Mouse (Mus musculus) liver, embryonic 13.5 days (tissue): Measurements from ENCODE around the gene Ppm1n. TPM values are rescaled to one million over a fixed set of nuclear protein-coding genes. Genes with fewer than 3 reads are reported as not detected.

Source experiments
- ATAC-seq: fragments of 200-750 bp; cut with Nextera tagmentation; 2 replicates; pipeline ENCODE4 v1.8.0; 2017; ENCODE audit warnings: low read depth, mild to moderate bottlenecking, moderate number of reproducible peaks, moderate library complexity
- DNase-seq: peaks from one replicate; pipeline ENCODE4 v3.0.0; 2022
- H3K27ac ChIP-seq: fragments of 300-500 bp; sonication (generic); 2 replicates; pipeline ENCODE4 v1.5.1; 2015; ENCODE audit warnings: moderate library complexity, mild to moderate bottlenecking, inconsistent platforms
- H3K27me3 ChIP-seq: fragments of 300-500 bp; sonication (generic); 2 replicates; pipeline ENCODE4 v1.6.1; 2015; ENCODE audit warnings: mild to moderate bottlenecking, inconsistent platforms
- H3K36me3 ChIP-seq: fragments of 300-500 bp; sonication (generic); 2 replicates; pipeline ENCODE4 v1.6.1; 2015; ENCODE audit warnings: mild to moderate bottlenecking, inconsistent platforms
- H3K4me1 ChIP-seq: fragments of 300-500 bp; sonication (generic); replicated peaks from 2 replicates; pipeline ENCODE4 v1.6.1; 2015; ENCODE audit warnings: inconsistent platforms
- H3K4me2 ChIP-seq: fragments of 300-500 bp; sonication (generic); 2 replicates; pipeline ENCODE4 v1.6.1; 2015; ENCODE audit warnings: inconsistent platforms, mild to moderate bottlenecking, moderate library complexity
- H3K4me3 ChIP-seq: fragments of 300-500 bp; sonication (generic); replicated peaks from 2 replicates; pipeline ENCODE4 v1.5.1; 2015; ENCODE audit warnings: mild to moderate bottlenecking, inconsistent platforms
- H3K9ac ChIP-seq: fragments of 300-500 bp; sonication (generic); 2 replicates; pipeline ENCODE4 v1.6.1; 2015; ENCODE audit warnings: mild to moderate bottlenecking, inconsistent platforms
- H3K9me3 ChIP-seq: fragments of 300-500 bp; sonication (generic); replicated peaks from 2 replicates; pipeline ENCODE4 v1.6.1; 2016; ENCODE audit warnings: inconsistent platforms
- WGBS: fragments of 180-500 bp; shearing (Covaris S2); methylation state at CpG from one replicate; pipeline ENCODE4 v1.1.7; 2015; ENCODE audit not compliant: insufficient replicate concordance; 5-methylcytosine and 5-hydroxymethylcytosine counted together
- polyA plus RNA-seq: library from polyadenylated mRNA; unstranded; fragments of >200 nt; fragmentation: Nextera tagmentation; extraction: Ambion mirVana; gene quantifications from 2 replicates; pipeline ENCODE4 v1.2.1, GENCODE M21; 2015

The Ppm1n gene
- polyA plus RNA-seq, 1 experiment from 2014 or later: not detected

DNA sequence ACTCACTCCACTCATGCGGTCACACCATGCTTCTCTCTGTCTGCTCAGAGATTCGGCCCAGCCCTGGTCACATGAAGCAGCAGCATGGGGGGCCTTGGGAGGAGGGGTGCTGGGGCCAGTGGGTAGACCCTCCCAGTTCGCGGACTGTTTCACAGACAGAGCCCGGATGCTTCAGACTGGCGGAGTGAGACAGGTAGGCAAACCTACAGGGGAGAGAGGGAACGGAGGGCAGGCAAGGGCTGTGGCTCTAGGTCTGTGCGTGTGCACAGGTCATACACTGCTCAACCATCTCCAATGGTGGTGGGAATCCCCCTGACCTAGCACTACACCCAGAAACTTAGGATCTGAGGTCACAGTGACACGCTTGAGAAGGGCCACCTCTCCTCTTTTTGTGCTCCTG, 39.6 kb upstream of the Ppm1n start:
- Histone ChIP-seq H3K4me2 (peak overlapping the region; percentile 69), H3K4me3 (peak overlapping the region; percentile 46), H3K9me3 (no peaks in the 10 kb centered on the region), H3K27ac (no peak overlapping the region), H3K36me3 (no peaks in the 10 kb centered on the region), H3K9ac (no peak overlapping the region), H3K27me3 (peaks cover 98% of the 10 kb centered on the region), H3K4me1 (peaks cover 14% of the 10 kb centered on the region)
- no peak for DNase-seq
- ATAC-seq: peak; percentile 49; the same call in 1 of the 2 replicates
- 16% methylated on average over 9 of the region's 9 CpGs for WGBS

DNA sequence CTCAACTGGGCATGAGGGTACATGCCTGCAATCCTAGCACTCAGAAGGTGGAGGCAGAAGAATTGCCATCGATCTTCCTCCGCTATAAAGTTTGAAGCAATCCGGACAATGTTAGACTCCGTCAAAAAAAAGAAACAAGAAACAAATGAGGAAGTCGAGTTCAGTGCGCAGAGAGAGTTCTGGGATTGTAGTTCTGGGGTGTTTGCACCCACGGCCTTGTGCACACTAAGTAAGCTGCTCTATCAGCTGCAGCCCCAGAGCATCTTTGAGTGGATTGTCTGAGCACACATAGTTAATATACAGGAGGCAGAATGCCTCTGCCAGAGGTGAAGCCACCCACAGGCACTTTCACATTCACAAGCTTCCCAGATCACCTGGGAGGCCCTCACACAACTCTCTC, 38.8 kb upstream of the Ppm1n start:
- Histone ChIP-seq H3K9ac (no peak overlapping the region), H3K4me3 (no peak overlapping the region), H3K27ac (no peak overlapping the region), H3K9me3 (no peaks in the 10 kb centered on the region), H3K36me3 (no peaks in the 10 kb centered on the region), H3K4me2 (no peak overlapping the region), H3K27me3 (peaks cover 97% of the 10 kb centered on the region), H3K4me1 (peaks cover 14% of the 10 kb centered on the region)
- DNase-seq (no peak), ATAC-seq (no peak)
- WGBS: 32% methylated on average over 7 of the region's 7 CpGs

DNA sequence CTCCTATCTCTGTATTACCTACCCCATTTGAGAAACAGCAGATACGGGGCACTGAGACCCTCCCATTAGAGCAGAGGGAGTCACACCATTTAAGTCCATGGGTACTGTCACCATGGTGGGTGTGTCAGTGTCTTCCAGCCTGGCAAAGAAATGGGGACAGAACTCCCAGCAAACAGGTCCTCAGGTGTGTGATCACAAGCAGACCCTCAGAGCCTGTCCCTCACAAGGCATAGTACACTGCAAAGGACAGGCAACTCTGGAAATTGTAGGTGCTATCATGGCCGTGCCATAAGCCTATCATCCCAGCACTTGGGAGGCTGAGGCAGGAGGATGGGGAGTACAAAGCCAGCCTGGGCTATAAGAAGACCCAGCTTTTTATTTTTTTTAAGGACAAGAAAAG, 38.3 kb upstream of the Ppm1n start:
- H3K27me3 ChIP-seq: peaks cover 97% of the 10 kb centered on the region
- no peak for ATAC-seq
- 39% methylated on average over 2 of the region's 2 CpGs for WGBS

DNA sequence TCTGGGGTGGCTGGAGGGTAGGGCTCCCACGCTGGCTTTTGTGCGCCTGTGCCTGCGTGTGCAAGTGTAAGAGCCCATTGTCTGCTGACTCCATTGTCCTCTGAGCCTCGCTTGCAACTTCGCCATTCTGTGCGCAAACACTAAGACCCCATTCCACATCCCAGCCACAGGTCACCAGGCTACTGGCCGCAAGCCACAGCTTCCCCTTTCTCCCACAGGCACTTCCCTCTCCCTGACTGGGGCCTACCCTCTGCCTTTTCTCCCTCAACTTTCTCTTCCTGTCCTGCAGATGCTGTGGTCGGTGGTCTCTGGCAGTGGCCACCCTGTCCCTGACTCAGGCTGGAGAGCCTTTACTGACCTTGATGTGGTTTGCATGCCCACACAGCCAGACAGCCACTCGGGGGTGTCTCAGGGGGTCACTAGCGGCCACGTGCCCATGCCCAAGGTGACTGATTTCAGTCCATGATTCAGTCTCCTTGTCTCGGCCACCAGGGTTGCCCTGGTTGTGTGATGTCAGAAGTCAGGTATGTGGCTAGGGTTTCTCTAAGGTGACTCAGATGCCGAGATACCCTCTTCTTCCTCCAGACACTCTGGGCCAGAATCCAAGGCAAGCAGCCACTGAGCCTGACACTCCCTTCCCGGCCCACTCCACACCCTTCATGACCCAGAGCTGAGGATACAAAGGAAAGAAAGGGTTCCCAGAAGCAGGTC, 36.7 kb upstream of the Ppm1n start:
- Histone ChIP-seq H3K4me1 (peaks cover 14% of the 10 kb centered on the region), H3K9me3 (no peaks in the 10 kb centered on the region), H3K4me2 (no peak overlapping the region), H3K4me3 (no peak overlapping the region), H3K9ac (no peak overlapping the region), H3K27me3 (peaks cover 96% of the 10 kb centered on the region), H3K36me3 (no peaks in the 10 kb centered on the region), H3K27ac (no peak overlapping the region)
- no peak for DNase-seq
- no peak for ATAC-seq
- WGBS: 14% methylated on average over 14 of the region's 14 CpGs

More for the DNA sequence above, 38.3 kb upstream of the Ppm1n start:
- Histone ChIP-seq H3K4me3 (no peak overlapping the region), H3K9me3 (no peaks in the 10 kb centered on the region), H3K9ac (no peak overlapping the region), H3K4me1 (peaks cover 14% of the 10 kb centered on the region), H3K4me2 (no peak overlapping the region), H3K27ac (no peak overlapping the region), H3K36me3 (no peaks in the 10 kb centered on the region)
- no peak for DNase-seq

DNA sequence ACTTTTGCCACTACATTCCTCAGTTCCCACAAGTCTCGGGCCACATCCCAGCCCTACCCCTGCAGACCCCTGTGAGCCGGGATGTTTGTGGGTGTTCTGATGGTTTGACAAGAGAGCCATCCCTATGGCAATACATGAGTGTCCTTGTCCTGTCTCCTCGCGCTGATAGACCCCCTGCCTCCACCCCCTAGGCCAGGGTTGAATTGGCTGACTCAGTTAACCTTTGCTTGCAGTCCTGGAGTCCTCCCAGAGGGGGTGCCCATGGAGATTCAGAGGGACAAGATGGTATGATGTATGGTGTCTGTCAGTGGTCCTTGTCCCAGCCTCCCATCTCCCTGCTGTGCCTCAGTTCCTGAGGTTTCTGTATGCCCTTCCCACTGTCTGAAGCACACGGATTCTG, 34.2 kb upstream of the Ppm1n start:
- DNase-seq (no peak), ATAC-seq (no peak)
- no peaks in the 10 kb centered on the region for H3K36me3 ChIP-seq
- H3K27ac ChIP-seq: no peak overlapping the region
- no peaks in the 10 kb centered on the region for H3K9me3 ChIP-seq
- no peak overlapping the region for H3K4me2 ChIP-seq
- no peak overlapping the region for H3K4me3 ChIP-seq
- 31% methylated on average over 5 of the region's 5 CpGs for WGBS
- H3K9ac ChIP-seq: no peak overlapping the region
- peaks cover 79% of the 10 kb centered on the region for H3K27me3 ChIP-seq
- peaks cover 17% of the 10 kb centered on the region for H3K4me1 ChIP-seq

DNA sequence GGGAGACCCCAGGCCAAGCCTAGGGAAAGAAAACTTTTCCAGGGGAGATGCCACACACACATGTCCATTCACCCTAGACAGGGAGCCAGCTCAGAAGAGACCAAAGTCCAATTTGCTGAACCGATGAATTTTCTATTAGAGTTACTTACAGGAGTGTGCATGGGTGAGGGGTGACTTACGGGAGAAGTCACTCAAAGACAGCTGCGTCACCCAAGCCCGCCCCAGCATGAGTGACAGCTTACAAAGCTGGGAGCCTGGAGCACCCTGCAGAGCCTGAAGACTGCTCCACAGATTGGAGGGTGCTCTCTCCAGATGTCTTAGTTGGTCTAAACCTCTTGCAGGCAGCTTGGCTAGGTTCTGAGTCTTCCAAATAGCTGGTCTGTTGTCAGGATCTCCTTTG, 32.1 kb upstream of the Ppm1n start:
- H3K4me2 ChIP-seq: no peak overlapping the region
- no peak overlapping the region for H3K9ac ChIP-seq
- WGBS: 32% methylated on average over 4 of the region's 4 CpGs
- DNase-seq: no peak
- H3K4me3 ChIP-seq: no peak overlapping the region
- no peak for ATAC-seq
- no peak overlapping the region for H3K27ac ChIP-seq
- peaks cover 76% of the 10 kb centered on the region for H3K27me3 ChIP-seq
- H3K9me3 ChIP-seq: no peaks in the 10 kb centered on the region
- peaks cover 31% of the 10 kb centered on the region for H3K4me1 ChIP-seq
- no peaks in the 10 kb centered on the region for H3K36me3 ChIP-seq

DNA sequence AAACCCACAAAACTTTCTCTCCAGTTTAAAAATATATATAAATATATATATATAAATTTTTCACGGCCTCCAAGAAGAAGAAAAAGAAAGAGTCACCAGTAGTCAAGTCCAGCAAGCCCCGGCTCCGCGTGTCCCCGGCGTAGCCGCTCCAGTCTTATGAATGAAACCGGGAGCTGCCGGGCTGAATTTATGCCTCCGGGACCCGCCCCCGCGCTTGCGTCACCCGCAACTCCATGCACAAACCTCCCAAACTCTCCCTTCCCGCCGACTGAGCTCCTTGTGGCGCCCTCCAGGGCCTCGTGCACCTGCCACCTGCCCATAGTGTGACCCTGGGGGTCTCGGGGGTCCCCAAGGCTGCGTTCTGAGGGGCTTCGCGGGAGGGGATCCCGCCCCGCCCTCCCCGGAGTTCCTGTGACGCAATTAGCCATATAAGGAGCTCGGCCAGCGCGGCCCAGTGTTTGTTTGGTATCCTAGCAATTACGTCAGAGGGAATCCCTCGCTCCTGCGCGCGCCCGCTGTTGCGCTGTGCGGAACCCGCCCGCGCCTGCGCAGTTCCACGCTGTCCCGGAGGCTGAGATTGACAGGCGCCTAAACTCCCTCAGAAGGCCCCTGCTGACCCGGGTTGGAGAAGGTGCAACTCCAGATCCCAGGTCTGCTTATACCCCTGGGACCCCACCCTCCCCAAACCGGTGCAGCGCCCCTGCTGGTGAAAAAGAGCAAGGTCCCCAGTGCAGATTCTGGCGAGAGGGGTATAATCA, 30.2 kb upstream of the Ppm1n start, which contains the start of gene Fosb:
Gene Fosb, minus strand, starts transcription at position 168 of the 758 bp plus-strand sequence.
- under 1% methylated on average over 49 of the region's 49 CpGs for WGBS
- peak within 1 kb of the TSS; percentile 69 for H3K9ac ChIP-seq

DNA sequence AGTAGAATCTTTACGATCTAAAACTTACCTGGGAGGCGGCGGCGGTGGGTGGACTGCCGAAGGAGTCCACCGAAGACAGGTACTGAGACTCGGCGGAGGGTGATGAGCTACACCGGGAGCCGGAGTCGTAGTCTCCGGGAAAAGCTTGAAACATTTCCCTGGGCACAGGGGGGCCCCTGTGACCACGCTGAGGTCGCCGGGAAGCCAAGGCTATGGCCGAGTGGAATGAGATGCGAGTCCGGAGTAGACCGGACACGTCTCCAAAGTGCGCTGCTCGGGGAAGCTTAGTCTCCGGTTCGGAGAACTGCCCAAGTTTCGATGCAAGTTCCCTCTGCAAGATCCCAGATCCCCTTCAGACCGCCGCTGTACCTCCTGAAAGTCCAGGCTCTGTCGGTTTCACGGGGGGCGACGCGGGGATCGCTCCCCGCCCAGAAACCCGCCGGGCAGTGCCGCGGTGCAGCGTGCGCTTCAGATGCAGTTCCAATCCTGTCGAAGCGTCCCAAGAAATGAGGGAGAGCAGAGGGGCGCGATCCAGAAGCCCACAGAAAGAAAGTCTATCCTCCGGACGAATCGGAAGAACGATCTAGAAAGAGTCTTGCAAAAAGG, 29.5 kb upstream of the Ppm1n start:
- WGBS: under 1% methylated on average over 48 of the region's 48 CpGs
- H3K27me3 ChIP-seq: peaks cover 76% of the 10 kb centered on the region
- peak overlapping the region; percentile 68 for H3K4me3 ChIP-seq
- H3K9me3 ChIP-seq: no peaks in the 10 kb centered on the region
- DNase-seq: no peak
- H3K9ac ChIP-seq: peak overlapping the region; percentile 69
- H3K36me3 ChIP-seq: no peaks in the 10 kb centered on the region
- ATAC-seq: no peak
- H3K4me2 ChIP-seq: peak overlapping the region; percentile 99
- H3K27ac ChIP-seq: no peak overlapping the region
- H3K4me1 ChIP-seq: peaks cover 36% of the 10 kb centered on the region

More for the DNA sequence above, 30.2 kb upstream of the Ppm1n start, which contains the start of gene Fosb:
- DNase-seq (peak; percentile 87), ATAC-seq (peak; percentile 79)
- H3K4me1 ChIP-seq: peaks cover 31% of the 10 kb centered on the region
- H3K4me2 ChIP-seq: peak within 1 kb of the TSS; percentile 99
- peaks cover 76% of the 10 kb centered on the region for H3K27me3 ChIP-seq
- no peak within 1 kb of the TSS for H3K27ac ChIP-seq
- no peaks in the 10 kb centered on the region for H3K9me3 ChIP-seq
- no peaks in the 10 kb centered on the region for H3K36me3 ChIP-seq
- peak within 1 kb of the TSS; percentile 68 for H3K4me3 ChIP-seq

DNA sequence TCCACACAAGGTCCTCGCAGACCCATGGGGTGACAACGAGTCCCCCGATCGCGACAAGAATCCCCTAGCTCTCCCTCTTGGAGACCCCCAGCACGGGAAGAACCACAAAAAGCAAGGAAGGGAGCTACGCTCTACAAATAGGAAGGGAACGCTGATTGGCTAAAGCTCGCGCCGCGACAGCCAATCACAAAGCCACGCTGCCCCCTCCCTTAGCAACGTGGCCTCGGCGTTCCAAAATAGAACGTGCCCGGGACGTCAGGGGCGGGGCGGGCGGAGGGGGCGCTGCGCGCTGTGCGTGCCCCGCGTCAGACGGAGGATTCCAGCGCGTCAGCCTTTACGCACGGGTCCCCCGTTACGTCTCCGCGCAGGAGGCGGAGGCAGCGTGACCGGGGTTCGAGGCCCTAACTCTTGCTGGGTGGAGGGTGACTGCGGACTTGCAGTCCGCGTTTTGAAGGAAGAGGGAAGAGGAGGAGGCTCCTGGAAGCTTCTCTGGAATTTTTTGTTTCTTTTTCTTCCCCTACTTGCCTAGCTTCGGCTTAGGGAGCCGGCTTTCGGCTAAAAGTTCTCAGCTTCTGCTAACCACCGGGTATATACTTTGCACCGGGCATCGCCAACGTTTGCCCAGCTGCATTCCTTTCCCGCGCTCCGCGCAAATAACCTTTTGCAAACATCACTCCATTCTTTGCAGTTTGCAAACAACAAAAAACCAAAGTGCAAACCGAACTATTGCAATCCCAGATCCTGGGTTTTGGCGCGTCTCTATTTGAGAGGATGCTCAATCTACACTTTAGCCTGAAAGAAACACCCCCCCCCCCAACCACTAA, 28.8 kb upstream of the Ppm1n start:
- peaks cover 43% of the 10 kb centered on the region for H3K4me1 ChIP-seq
- H3K9ac ChIP-seq: peak overlapping the region; percentile 69
- peak; percentile 90 for DNase-seq
- H3K4me2 ChIP-seq: peak overlapping the region; percentile 99
- H3K36me3 ChIP-seq: no peaks in the 10 kb centered on the region
- no peaks in the 10 kb centered on the region for H3K9me3 ChIP-seq
- H3K27ac ChIP-seq: no peak overlapping the region
- peak; percentile 83 for ATAC-seq
- peaks cover 78% of the 10 kb centered on the region for H3K27me3 ChIP-seq
- WGBS: under 1% methylated on average over 58 of the region's 58 CpGs
- peak overlapping the region; percentile 68 for H3K4me3 ChIP-seq

DNA sequence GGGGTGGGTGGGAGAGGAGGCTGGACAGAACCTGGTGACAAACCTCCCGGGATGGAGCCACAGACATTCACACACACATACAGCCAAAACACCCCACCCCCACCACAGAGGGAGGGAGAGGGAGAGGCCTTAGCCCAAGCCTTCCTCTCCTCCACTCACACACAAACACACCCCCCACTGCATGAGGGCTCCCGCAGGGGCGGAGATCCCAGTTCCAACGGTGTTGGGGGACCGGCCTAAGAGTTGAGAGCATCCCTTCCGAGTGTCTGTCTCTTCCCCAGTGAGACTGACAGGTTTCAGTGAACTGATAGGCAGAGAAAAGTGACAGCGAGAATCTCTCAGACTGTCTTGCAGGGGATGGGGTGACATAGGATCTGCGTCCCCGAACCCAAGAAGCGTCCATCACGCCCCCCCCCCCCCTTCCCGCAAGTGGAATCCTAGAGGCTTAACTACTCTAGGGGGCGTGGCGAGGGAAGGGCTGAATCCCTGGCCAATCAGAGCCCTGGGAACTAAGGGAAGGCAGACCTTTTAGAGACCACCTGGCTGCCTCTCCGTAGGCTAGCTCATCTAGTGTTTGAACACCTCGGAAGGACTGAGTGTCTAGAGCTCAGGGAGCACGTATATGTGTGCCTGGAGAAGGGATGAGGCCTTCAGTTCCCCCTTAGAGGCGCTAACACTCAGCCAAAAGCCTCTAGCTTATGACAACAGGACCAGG, 28.0 kb upstream of the Ppm1n start:
- ATAC-seq: peak; percentile 19
- Histone ChIP-seq H3K36me3 (no peaks in the 10 kb centered on the region), H3K9ac (peak overlapping the region; percentile 50), H3K27me3 (peaks cover 78% of the 10 kb centered on the region), H3K4me3 (peak overlapping the region; percentile 68), H3K4me2 (peak overlapping the region; percentile 99), H3K4me1 (peaks cover 45% of the 10 kb centered on the region), H3K27ac (no peak overlapping the region), H3K9me3 (no peaks in the 10 kb centered on the region)
- WGBS: 4% methylated on average over 18 of the region's 18 CpGs
- DNase-seq: peak; percentile 55
